Mouse (Mus musculus) kidney, postnatal 10 days (tissue): Measurements from ENCODE around the gene Rbm42.

Experiments used
- DNase-seq: peaks from one replicate; pipeline ENCODE4 v3.0.0; 2021; ENCODE audit warnings: mixed read lengths

The Rbm42 gene

GRCm38 (mm10) chr7:30615049-30615760 is 34.9 kb downstream of the Rbm42 start:
- no peak for DNase-seq

- no peak for DNase-seq
Observed at GRCm38 (mm10) chr7:30614454-30614853, 35.7 kb downstream of the Rbm42 start.

- peak; percentile 81 for DNase-seq
Observed at GRCm38 (mm10) chr7:30613529-30614112, 36.5 kb downstream of the Rbm42 start.

DNA sequence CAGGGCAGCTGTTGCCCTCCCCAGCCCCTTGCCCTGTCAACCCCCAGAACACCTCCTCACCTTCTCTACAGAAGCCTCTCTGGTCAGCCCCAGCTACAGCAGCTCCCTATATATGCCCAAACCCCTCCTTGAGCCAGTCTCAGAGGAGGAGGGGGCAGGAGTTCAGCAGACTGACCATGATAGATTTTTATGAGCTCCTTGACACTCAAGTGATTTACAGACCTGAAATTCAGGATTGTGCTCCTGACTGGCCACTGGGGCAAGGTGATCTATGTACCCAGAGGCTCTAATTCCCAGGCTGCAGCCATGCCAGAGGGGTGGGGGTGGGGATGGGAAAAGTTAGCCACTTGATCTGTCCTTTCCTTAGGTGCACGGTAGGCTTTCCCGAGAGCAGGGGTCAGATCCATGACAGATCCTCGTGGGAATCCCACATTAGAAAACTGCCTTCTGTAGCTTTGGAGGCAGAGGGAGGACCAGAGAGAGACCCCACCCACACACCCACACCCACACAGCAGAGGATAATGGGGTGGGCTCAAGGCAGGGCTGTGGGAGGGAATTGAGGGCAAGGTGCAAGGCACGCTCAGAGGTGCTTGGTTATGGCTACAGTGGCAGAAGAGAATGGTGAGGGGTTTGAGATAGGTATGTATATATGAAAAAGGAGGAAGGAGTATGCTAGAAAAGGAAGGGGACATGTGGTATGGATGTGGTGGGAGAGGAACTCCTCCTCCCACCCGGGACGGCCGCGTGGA is 37.3 kb downstream of the Rbm42 start, which contains the start of gene Upk1a:
TSS of gene Upk1a (minus strand) at position 194 of the 749 bp plus-strand sequence.
- no peak for DNase-seq

DNA sequence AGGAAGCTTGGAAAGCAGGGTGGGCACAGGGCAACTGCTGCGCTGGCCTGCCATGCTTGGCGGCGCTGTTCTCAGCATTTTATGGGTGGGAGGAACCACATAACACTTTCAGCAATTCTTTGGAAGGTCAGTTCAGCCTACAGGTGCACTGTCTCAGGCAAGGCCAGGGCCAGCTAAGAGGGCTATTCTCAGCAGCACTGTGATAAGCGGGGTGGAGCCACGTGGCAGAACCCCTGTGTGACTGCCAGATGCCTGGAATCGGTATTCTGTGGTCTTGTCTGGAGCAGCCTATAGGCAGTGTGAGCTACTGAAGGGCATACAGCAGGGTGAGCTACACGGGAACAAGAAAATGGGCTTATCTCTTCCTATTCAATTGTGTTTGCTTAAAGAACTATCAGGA is 40.1 kb downstream of the Rbm42 start:
- DNase-seq, result no peak

DNA sequence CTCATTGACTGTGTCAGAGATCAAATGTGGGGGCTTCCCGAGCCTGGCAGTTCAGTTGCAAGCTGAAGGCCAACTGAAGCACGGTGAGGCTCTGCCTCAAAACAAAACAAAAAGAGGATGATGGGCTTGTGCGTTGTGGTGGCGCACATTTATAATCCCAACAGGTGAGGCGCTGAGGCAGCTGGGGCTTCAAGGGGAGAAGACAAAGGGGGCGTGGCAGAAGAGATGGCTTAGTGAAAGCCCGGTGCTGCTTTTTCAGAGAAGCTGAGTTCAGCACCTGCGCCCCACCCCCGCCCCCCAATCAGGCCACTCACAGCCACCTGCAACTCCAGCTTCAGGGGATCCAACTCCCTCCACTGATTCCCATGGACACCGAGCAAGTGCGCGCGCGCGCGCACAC is 41.6 kb downstream of the Rbm42 start:
- DNase-seq, result no peak

DNA sequence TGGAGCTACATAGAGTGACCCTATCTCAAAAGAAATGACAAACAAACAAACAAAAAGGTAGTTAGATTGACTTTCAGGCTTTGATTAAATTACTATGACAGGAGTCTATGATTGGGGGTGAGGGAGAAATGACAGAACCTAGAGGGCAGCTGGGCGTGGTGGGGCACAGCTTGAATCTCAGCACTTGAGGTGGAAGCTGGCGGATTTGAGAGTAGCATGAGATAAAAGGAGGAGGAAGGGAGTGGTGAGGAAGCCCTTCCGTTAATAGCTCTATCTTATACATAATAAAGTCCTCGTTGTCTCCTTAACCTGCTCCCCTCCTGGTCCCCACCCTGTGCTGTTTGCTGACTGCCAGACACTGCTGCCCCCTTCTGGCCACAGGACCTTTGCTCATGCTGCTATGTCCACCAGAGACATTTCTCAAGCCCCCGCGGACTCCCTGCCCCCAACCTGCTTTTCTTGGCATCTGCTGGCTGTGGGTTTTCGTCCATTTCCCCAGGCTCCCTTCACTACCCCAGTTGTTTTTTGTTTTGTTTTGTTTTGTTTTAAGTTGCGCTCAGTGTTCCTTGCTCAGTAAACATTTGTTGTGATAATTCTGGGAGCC is 42.3 kb downstream of the Rbm42 start:
- DNase-seq, result peak; percentile 82

GRCm38 (mm10) chr7:30604944-30605343 is 45.2 kb downstream of the Rbm42 start:
- DNase-seq, result no peak

- DNase-seq, result no peak
Observed at GRCm38 (mm10) chr7:30604424-30604823, 45.7 kb downstream of the Rbm42 start.

DNA sequence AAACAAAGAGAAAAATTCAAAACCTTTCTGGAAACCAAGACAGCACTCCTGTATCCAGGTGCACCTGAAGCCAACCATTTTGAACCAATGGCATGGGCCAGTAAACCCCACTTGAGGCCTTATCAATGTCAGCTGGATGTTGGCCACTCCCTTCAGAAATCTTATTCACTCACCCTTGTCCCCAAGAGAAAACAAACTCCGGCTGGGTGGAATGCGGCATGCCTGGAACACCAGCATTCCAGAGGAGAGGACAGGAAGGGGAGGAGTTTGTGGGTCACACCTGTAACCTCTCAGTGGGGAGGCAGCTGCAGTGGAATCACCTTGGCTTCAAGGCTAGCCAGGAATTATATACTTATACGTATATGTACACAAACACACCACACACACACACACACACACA is 47.5 kb downstream of the Rbm42 start:
- DNase-seq, result peak; percentile 77

DNA sequence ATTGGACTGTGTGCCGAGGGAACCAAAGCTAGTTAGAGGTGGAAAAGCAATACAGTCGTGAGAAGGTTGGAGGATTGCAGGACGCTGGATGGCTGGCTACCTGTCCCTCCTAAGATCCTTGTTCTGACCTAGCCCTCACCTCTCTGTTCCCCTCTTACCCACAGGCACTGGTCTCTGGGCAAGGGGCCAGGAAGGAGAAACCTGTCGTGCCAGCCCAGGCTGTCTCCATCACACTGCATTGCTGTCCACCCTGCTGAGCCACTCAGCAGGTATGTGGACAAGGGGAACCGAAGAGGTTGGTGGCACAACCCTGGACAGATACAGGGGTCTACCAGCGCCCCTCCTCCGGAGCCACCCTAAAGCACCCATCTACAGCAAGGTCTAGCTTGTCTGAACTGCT is 49.5 kb downstream of the Rbm42 start:
- DNase-seq, result peak; percentile 68

GRCm38 (mm10) chr7:30599933-30600353 is 50.2 kb downstream of the Rbm42 start:
- DNase-seq, result peak; percentile 96

DNA sequence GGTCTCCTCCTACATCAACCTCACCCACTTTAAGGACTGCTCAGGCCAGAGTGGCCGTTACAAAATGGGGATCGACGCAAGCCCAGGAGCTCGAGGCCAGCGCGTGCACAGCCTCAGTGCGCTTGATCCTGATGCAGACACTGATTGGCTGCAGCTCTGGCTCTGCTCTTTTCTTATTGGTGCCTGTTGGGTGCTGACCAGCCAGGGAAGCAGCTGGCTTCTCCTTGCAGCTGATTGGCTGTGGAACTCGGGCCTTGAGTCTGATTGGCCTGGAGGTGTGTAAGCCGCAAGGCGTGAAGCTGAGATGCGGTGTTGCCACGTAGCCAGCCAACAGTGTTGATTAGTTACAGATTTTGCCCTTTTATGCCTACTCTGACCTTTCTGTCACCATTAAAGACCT is 51.3 kb downstream of the Rbm42 start, which contains the start of gene Zbtb32:
TSS of gene Zbtb32 (minus strand) at position 124 of the 400 bp plus-strand sequence.
- peak; percentile 4 for DNase-seq

DNA sequence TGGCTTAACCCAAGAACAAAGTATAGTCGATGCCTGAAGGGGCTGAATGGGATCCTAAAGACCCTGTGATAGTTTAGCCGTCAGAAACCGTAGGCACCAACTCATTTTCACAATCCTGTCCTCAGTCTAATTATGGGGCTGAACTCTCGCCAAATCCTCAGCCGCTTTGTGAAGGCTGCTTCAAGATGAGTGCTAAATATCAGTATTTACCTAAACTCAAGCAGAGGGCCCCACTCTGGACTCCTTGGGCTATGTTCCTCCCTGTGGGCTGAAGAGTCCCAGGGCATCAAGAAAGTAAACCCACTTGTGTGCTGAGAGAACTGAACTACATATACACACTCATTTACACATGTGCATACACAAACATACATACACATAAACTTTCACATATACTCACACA is 53.3 kb downstream of the Rbm42 start:
- DNase-seq, result no peak

- DNase-seq, result no peak
Observed at GRCm38 (mm10) chr7:30596093-30596492, 54.0 kb downstream of the Rbm42 start.

DNA sequence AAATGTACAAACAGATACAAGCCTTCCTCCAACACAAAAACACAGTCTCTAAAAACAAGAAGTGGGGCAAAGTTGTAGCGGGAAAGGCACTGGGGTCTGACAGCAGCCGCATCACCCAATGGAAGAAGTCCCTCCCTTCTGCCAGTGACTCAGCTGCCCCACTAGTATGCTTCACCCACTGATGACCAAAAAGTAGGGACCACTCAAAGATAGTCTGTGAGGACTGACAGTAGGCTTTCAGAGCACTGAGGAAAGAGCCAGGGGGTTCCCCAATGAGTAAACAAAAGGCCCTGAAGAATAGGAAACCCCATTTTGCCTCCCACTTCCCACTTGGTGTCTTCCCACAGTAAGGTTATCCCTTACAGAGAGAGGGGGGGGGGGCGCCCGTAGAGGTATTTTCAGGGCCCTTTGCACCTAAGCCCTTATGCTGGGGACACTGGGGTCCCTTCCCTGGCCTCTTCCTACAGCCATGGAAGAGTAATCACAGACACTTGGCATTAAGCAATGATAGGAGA is 55.5 kb downstream of the Rbm42 start:
- no peak for DNase-seq

- DNase-seq, result no peak
Observed at GRCm38 (mm10) chr7:30593579-30594509, 56.3 kb downstream of the Rbm42 start.

DNA sequence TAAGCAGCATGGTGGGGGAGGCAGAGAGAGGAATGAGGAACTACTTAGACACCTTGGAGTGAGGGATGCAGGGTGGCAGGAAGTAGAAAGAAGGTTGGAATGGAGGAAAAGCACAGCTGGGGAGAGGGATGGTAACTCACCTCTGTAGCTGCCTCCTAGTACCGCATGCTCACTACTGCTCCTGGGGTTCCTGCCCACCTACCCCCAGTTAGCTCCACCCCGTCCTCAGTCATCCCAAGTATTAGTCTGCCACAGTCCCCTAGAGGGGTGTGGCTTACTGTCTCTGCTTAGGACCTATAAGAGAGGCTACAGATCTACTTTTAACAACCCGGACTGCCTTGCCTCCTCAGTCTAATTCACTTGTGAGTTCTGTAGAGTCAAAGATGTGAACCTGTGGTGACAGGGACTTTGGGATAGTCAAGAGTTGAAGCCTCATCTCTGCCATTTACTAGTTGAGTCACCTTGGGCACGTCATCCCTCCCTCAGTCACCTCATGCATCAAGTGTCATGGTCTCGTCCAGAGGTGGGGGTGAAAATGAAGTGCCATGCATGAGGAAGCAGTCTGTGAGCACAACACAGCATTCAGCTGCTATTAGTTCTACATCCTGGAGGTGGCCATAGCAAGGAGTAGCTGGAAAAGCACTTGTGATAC is 57.2 kb downstream of the Rbm42 start:
- no peak for DNase-seq

- DNase-seq, result no peak
Observed at GRCm38 (mm10) chr7:30591605-30591951, 58.5 kb downstream of the Rbm42 start.
